Mouse (Mus musculus) layer of hippocampus, postnatal 10 days (tissue): ENCODE data around the gene Crocc. TPM values are rescaled to one million over a fixed set of nuclear protein-coding genes. Genes with fewer than 3 reads are reported as not detected.

ENCODE experiments used
- DNase-seq, 2 experiments: peaks; one replicate each; pipeline ENCODE4 v3.0.0; 2021; ENCODE audit warnings: low spot score in 2 of 2
- total RNA-seq, 2 experiments: library from RNA; stranded (reverse); gene quantifications; 2 replicates each; pipeline ENCODE4 v1.2.3; 2021

The Crocc gene
- total RNA-seq, 2 experiments from 2014 or later = 32.2 to 42.8 TPM

- DNase-seq = peak; percentile 81
Observed at GRCm38 (mm10) chr4:141020811-141021613, 39.3 kb downstream of the Crocc start.

DNA sequence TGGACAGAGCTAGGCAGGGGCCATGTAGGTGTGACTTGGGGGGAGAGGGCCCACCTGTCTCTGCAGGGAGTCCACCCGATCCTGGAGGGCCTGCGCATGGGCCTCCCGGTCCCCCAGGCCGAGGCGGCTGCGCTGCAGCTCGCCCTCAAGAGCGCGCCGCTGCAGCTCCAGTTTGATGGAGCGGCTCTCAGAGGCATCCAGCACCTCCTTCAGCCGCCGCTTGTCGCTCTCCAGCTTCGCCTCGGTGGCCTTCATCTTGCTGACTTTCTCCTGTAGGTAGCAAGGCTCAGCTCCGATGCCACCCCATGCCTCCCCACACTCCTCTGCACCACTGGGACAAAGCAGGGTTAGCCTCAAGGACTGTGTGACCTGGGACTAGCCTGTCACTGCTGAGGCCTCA, 40.1 kb downstream of the Crocc start:
- DNase-seq = no peak

GRCm38 (mm10) chr4:141017657-141018436, 42.5 kb downstream of the Crocc start:
- no peak for DNase-seq

DNA sequence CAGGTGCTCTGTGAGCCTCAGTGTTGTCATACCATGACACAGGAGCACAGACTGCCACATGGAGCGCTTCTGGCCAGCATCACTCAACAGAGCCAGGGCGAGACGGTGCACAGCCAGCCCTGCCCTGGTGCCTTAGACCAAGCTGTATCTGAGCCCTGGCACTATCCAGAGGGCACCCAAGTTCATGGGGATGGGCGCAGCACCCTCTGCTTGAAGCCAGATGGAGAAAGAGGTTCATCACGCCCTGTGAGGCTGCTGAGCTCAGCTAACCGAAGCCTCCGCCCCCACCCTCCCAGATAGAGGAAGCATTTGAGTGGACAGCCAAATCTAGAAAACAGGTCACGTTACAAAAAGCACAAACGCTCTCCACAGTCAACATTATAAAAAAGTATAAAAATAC, 44.0 kb downstream of the Crocc start:
- no peak for DNase-seq

- DNase-seq = no peak
Observed at GRCm38 (mm10) chr4:141015356-141015755, 45.0 kb downstream of the Crocc start.

DNA sequence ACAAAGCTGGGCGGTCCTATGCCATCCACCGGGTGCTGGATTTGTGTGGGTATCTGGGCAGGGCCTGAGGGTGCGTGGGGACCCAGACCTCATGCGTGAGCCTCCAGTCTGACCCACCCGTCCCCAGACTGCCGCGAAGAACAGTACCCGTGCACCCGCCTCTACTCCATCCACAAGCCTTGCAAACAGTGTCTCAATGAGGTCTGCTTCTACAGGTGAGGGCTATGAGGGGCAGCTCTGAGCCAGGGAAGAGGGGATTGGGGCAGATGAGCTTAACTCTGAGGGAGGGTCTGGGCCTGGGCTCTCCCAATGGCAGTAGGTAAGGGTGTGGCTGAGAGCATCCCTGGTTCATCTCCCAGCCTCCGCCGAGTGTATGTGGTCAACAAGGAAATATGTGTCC, 45.5 kb downstream of the Crocc start:
- no peak for DNase-seq

DNA sequence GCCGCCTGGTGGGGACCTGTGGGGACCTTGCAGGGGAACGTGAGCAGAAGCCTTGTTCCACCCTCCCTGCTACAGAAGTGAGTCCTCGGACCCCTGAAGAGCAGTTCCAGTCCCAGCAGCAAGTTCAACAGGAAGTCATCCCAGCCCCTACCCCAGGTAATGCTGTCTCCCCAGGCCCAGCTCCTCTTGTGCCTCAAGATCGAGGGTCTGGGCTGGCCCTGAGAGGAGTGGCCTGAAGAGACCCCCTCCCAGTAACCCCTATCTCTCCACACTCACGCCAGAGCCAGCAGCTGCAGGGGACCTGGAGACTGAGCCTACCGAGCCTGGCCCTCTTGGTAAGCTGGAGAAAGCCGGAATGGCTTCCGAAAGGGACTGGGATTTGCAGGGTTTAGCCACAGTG, 46.2 kb downstream of the Crocc start:
- DNase-seq = no peak

- DNase-seq = no peak
Observed at GRCm38 (mm10) chr4:141012558-141012957, 47.8 kb downstream of the Crocc start.

DNA sequence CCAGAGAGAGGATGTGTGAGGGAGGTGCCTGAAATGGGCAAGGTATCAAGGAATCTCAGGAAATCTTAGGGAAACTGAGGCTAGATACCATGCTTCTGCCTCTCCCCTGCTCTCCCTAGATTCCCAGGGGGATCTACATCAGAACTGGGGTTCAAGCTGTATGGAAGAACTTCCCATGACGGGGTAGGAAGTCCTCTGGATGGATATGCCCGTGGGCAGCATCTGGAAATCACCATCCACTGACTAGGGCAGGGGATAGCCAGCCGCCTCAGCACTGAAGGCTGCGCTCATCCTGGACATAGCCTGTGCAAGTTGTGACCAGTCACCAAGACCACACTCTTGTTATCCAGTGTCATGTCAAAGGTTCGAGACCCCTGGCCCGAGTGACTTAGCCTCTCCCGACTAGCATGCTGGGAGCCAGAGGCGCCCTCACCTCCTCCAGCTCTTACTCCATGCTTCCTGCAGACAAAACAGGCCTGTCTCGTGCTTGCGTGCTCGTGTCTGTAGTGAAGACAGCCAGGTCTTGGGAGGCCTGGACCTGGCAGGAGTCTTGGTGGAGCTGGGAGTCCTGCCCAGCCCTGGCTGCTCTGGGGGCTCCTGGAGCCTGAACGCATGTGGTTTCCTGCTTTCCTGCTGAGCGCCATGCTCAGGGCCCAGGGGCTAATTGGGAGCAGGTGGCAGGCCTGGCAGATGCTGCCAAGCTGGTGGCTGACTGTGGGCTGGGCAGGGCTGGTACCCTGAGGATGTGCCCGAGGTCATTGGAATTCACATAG, 48.6 kb downstream of the Crocc start:
- peak in 1 of 2 experiments; percentile 60 for DNase-seq

GRCm38 (mm10) chr4:141010941-141011429, 49.4 kb downstream of the Crocc start:
- no peak for DNase-seq

- peak in 1 of 2 experiments; percentile 64 for DNase-seq
Observed at GRCm38 (mm10) chr4:141010526-141010925, 49.8 kb downstream of the Crocc start.

DNA sequence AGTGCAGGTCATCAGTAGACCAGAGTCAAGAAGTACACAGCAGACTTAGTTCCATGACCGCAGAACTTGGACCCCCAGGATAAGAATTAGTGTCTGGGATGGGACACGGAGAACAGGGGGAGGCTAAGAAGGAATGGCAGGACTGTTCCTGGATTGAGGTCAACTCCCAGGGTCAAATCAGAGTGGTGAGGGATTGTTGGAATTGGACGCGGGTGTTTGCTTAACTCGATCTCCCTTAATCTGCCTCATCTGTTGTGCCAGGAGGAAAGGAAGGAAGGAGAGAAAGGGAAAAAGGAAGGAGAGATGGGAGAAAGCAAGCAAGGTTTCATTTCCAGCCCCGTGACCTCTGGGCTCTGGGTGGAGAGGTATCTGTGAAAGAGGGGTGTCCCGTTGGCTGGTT, 50.2 kb downstream of the Crocc start, which contains the start of gene Mfap2:
Gene Mfap2 (plus strand): TSS at position 301 of the 400 bp plus-strand sequence.
- DNase-seq = no peak

GRCm38 (mm10) chr4:141008028-141008427, 52.3 kb downstream of the Crocc start:
- DNase-seq = no peak

- peak; percentile 66 to 75 for DNase-seq
Observed at GRCm38 (mm10) chr4:141005983-141006382, 54.4 kb downstream of the Crocc start.

DNA sequence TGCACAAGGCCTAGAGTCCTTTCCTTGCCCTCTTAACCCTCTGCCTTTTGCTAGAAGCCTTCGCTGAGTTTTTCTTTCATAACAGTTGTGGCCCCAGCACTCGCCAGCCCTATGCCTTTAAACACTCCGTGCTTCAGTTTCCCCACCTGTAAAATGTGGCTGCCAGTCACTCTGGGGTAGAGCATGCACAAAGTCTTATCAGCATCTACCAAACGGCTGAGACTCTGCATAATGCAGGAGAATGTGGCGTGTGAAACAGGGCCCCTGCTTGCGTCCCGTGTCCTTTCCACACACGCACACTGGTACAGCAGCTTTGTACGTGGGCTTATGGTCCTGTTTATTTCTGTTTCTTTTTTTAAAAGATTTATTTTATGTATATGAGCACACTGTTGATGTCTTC, 63.5 kb downstream of the Crocc start:
- DNase-seq = no peak

- DNase-seq = no peak
Observed at GRCm38 (mm10) chr4:140995811-140996210, 64.5 kb downstream of the Crocc start.

GRCm38 (mm10) chr4:140993846-140994245, 66.5 kb downstream of the Crocc start:
- DNase-seq = no peak

- peak in 1 of 2 experiments; percentile 52 for DNase-seq
Observed at GRCm38 (mm10) chr4:140992215-140992614, 68.1 kb downstream of the Crocc start.

GRCm38 (mm10) chr4:140989447-140989846, 70.9 kb downstream of the Crocc start:
- no peak for DNase-seq

DNA sequence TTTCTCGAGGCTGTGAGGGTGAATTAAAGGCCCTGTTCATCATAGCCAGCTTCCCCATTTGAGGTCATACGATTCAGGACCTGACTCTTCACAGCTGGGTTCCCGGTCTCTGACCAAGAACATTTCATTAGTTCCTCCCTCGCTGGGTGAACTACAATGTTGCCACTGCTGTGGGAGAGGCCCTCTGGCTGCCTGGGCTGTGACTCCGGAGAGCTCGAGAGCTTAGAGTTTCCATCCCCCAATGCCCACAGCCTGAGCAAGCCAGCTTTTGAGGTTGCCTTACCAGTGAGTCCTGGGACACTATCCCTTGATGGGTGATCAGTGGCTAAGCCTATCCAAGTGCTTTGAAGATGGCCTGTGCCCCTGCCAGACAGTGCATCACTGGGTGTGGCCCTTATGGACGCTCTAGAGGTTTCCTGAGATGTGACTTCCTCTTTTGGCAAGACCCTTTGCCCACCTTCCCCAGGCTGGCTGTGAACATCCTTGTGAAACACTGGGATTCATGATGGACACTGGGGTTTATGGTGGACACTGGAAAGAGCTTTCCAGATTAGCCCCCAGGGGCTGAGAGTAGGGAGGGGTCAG, 71.6 kb downstream of the Crocc start:
- no peak for DNase-seq

DNA sequence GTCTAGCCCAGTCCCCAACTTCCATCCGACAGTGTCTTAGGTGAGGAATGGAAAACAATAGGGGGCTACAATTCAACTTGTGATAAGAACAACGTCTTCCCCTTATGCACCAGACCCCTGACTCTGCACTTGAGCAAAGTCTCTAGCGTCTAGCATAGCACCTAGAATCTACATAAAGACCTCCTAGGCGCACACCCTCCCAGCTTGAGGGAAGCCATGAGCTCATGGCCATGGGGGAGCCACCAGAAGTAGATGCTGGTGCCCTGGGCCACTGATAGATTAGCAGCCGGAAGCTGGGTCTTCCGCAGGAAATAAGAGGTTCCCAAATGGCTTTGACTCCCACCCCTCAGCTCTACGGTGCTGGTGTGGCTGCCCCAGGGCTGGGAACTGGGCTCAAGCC, 72.9 kb downstream of the Crocc start:
- DNase-seq = no peak
